Mouse (Mus musculus) liver, embryonic 15.5 days (tissue): ENCODE measurements around the gene 2310003L06Rik. TPM values are rescaled to one million over a fixed set of nuclear protein-coding genes. Genes with fewer than 3 reads are reported as not detected.

Source experiments
- polyA plus RNA-seq: library from polyadenylated mRNA; unstranded; fragments of >200 nt; fragmentation: Nextera tagmentation; extraction: Ambion mirVana; gene quantifications from 2 replicates; pipeline ENCODE4 v1.2.1, GENCODE M21; 2015

2310003L06Rik gene
- polyA plus RNA-seq, 1 experiment from 2014 or later: not detected

Other genes with a start within 250 kb of the 2310003L06Rik start
- not detected in 2 replicates for gene Csn1s2a, start 194.9 kb upstream of the 2310003L06Rik start, polyA plus RNA-seq
- not detected in 2 replicates for gene Csn1s2b, start 161.4 kb upstream of the 2310003L06Rik start, polyA plus RNA-seq
- gene Prr27, start 143.8 kb upstream of the 2310003L06Rik start, polyA plus RNA-seq: not detected in 2 replicates
- gene Odam, start 84.4 kb upstream of the 2310003L06Rik start, polyA plus RNA-seq: not detected in 2 replicates
- gene Csn3, start 43.9 kb upstream of the 2310003L06Rik start, polyA plus RNA-seq: not detected in 2 replicates
- gene Gm28434, start 58 bp downstream of the 2310003L06Rik start, polyA plus RNA-seq: not detected in 2 replicates
- not detected in 2 replicates for gene Cabs1, start 10.0 kb downstream of the 2310003L06Rik start, polyA plus RNA-seq
- gene Smr3a, start 33.1 kb downstream of the 2310003L06Rik start, polyA plus RNA-seq: not detected in 2 replicates
- not detected in 2 replicates for gene Smr2, start 117.1 kb downstream of the 2310003L06Rik start, polyA plus RNA-seq
- not detected in 2 replicates for gene Gm11116, start 142.1 kb downstream of the 2310003L06Rik start, polyA plus RNA-seq
- not detected in 2 replicates for gene Gm11115, start 184.6 kb downstream of the 2310003L06Rik start, polyA plus RNA-seq